Mouse (Mus musculus): Measurements from ENCODE around the gene 1700015G11Rik. TPM values are rescaled to one million over a fixed set of nuclear protein-coding genes. Genes with fewer than 3 reads are reported as not detected.
A peak's percentile ranks its signal among the peaks of the same experiment; 100 is the strongest.

The 1700015G11Rik gene
- total RNA-seq (2021), result not detected
- long read RNA-seq, experiment 1, result 0 reads
- long read RNA-seq, experiment 2, result 0 reads

- no peak for DNase-seq (ENCODE audit: low spot score in 2 of 2)
These were observed at the start of gene 1700015G11Rik for GRCm38 (mm10) chr7:52015628-52016027. Gene 1700015G11Rik, minus strand, starts transcription at chr7:52015728.

GRCm38 (mm10) chr7:52056954-52057353, 41.4 kb upstream of the 1700015G11Rik start:
- no peak for DNase-seq (ENCODE audit: low spot score in 2 of 2)

- no peak for DNase-seq (ENCODE audit: low spot score in 2 of 2)
These were observed 40.7 kb upstream of the 1700015G11Rik start for GRCm38 (mm10) chr7:52056274-52056673.

- no peak for DNase-seq (ENCODE audit: low spot score in 2 of 2)
These were observed 40.3 kb upstream of the 1700015G11Rik start for GRCm38 (mm10) chr7:52055831-52056230.

- DNase-seq (ENCODE audit: low spot score in 2 of 2), result peak; percentile 12 to 78
These were observed 22.4 kb upstream of the 1700015G11Rik start for GRCm38 (mm10) chr7:52037600-52038582.

GRCm38 (mm10) chr7:52024050-52024626, 8.6 kb upstream of the 1700015G11Rik start:
- DNase-seq (ENCODE audit: low spot score in 2 of 2), result no peak

- no peak for DNase-seq (ENCODE audit: low spot score in 2 of 2)
These were observed 6.5 kb upstream of the 1700015G11Rik start for GRCm38 (mm10) chr7:52022039-52022438.

GRCm38 (mm10) chr7:52015180-52015579, 348 bp downstream of the 1700015G11Rik start:
- DNase-seq (ENCODE audit: low spot score in 2 of 2), result no peak

GRCm38 (mm10) chr7:52013457-52013856, 2.1 kb downstream of the 1700015G11Rik start:
- DNase-seq (ENCODE audit: low spot score in 2 of 2), result no peak

GRCm38 (mm10) chr7:52007138-52007537, 8.4 kb downstream of the 1700015G11Rik start:
- DNase-seq (ENCODE audit: low spot score in 2 of 2), result no peak

GRCm38 (mm10) chr7:52006296-52006630, 9.3 kb downstream of the 1700015G11Rik start:
- no peak for DNase-seq (ENCODE audit: low spot score in 2 of 2)

- peak; percentile 90 to 96 for DNase-seq (ENCODE audit: low spot score in 2 of 2)
These were observed 9.8 kb downstream of the 1700015G11Rik start, which contains the start of gene Svip for GRCm38 (mm10) chr7:52005511-52006295. Gene Svip, minus strand, starts transcription at chr7:52006018.

GRCm38 (mm10) chr7:51991020-51991419, 24.5 kb downstream of the 1700015G11Rik start:
- DNase-seq (ENCODE audit: low spot score in 2 of 2), result no peak

GRCm38 (mm10) chr7:51986909-51987308, 28.6 kb downstream of the 1700015G11Rik start:
- DNase-seq (ENCODE audit: low spot score in 2 of 2), result no peak

- peak in 1 of 2 experiments; percentile 51 for DNase-seq (ENCODE audit: low spot score in 2 of 2)
These were observed 29.8 kb downstream of the 1700015G11Rik start for GRCm38 (mm10) chr7:51985763-51986162.

GRCm38 (mm10) chr7:51982303-51982702, 33.2 kb downstream of the 1700015G11Rik start:
- peak in 1 of 2 experiments; percentile 28 for DNase-seq (ENCODE audit: low spot score in 2 of 2)

- DNase-seq (ENCODE audit: low spot score in 2 of 2), result no peak
These were observed 36.3 kb downstream of the 1700015G11Rik start for GRCm38 (mm10) chr7:51979271-51979670.

- no peak for DNase-seq (ENCODE audit: low spot score in 2 of 2)
These were observed 40.3 kb downstream of the 1700015G11Rik start for GRCm38 (mm10) chr7:51975181-51975580.

- DNase-seq (ENCODE audit: low spot score in 2 of 2), result no peak
These were observed 42.0 kb downstream of the 1700015G11Rik start for GRCm38 (mm10) chr7:51973526-51973925.

GRCm38 (mm10) chr7:51973091-51973490, 42.4 kb downstream of the 1700015G11Rik start:
- no peak for DNase-seq (ENCODE audit: low spot score in 2 of 2)

GRCm38 (mm10) chr7:51972252-51972855, 43.2 kb downstream of the 1700015G11Rik start:
- DNase-seq (ENCODE audit: low spot score in 2 of 2), result peak; percentile 60 to 76
